Mouse (Mus musculus) stomach, embryonic 14.5 days (tissue): Measurements from ENCODE around the gene Lmtk3. TPM values are rescaled to one million over a fixed set of nuclear protein-coding genes. Genes with fewer than 3 reads are reported as not detected.
A peak's percentile ranks its signal among the peaks of the same experiment; 100 is the strongest.

ENCODE experiments used
- ATAC-seq: fragments of 200-750 bp; cut with Nextera tagmentation; 2 replicates; pipeline ENCODE4 v1.8.0; 2017; ENCODE audit warnings: low read depth, moderate TSS enrichment; ENCODE audit not compliant: insufficient number of reproducible peaks, insufficient read depth, low FRiP score
- H3K27ac ChIP-seq: fragments of 300-500 bp; sonication (generic); 2 replicates; pipeline ENCODE4 v1.5.1; 2014; ENCODE audit warnings: mild to moderate bottlenecking, low read length, moderate library complexity, mixed read lengths
- H3K27me3 ChIP-seq: fragments of 300-500 bp; sonication (generic); 2 replicates; pipeline ENCODE4 v1.6.1; 2014; ENCODE audit warnings: low read length, control low read depth, mixed read lengths; ENCODE audit not compliant: control insufficient read depth, insufficient read depth
- H3K36me3 ChIP-seq: fragments of 300-500 bp; sonication (generic); 2 replicates; pipeline ENCODE4 v1.6.1; 2014; ENCODE audit warnings: mild to moderate bottlenecking, control low read depth, low read length, moderate library complexity, mixed read lengths; ENCODE audit not compliant: control insufficient read depth, insufficient read depth
- H3K4me1 ChIP-seq: fragments of 300-500 bp; sonication (generic); 2 replicates; pipeline ENCODE4 v1.6.1; 2014; ENCODE audit warnings: low read length, control low read depth, mixed read lengths; ENCODE audit not compliant: control insufficient read depth, insufficient read depth
- H3K4me2 ChIP-seq: fragments of 300-500 bp; sonication (generic); replicated peaks from 2 replicates; pipeline ENCODE4 v1.6.1; 2014; ENCODE audit warnings: low read depth, low read length, control low read depth
- H3K4me3 ChIP-seq: fragments of 300-500 bp; sonication (generic); 2 replicates; pipeline ENCODE4 v1.5.1; 2014; ENCODE audit warnings: low read depth, low read length, control low read depth
- H3K9ac ChIP-seq: fragments of 300-500 bp; sonication (generic); replicated peaks from 2 replicates; pipeline ENCODE4 v1.6.1; 2014; ENCODE audit warnings: low read depth, mild to moderate bottlenecking, control low read depth, low read length, moderate library complexity, mixed read lengths
- H3K9me3 ChIP-seq: fragments of 300-500 bp; sonication (generic); 2 replicates; pipeline ENCODE4 v1.6.1; 2016; ENCODE audit warnings: low read depth, low read length, control low read depth; ENCODE audit not compliant: control insufficient read depth
- WGBS: fragments of 180-500 bp; shearing (Covaris S2); extraction: QIAGEN DNeasy Blood & Tissue Kit; methylation state at CpG from one replicate; pipeline ENCODE4 v1.1.7; 2014; 5-methylcytosine and 5-hydroxymethylcytosine counted together
- polyA plus RNA-seq: library from polyadenylated mRNA; unstranded; fragments of >200 nt; fragmentation: Nextera tagmentation; extraction: Ambion mirVana; gene quantifications from 2 replicates; pipeline ENCODE4 v1.2.1, GENCODE M21; 2014

The Lmtk3 gene
- polyA plus RNA-seq, 1 experiment from 2014 or later: 2.5 TPM

DNA sequence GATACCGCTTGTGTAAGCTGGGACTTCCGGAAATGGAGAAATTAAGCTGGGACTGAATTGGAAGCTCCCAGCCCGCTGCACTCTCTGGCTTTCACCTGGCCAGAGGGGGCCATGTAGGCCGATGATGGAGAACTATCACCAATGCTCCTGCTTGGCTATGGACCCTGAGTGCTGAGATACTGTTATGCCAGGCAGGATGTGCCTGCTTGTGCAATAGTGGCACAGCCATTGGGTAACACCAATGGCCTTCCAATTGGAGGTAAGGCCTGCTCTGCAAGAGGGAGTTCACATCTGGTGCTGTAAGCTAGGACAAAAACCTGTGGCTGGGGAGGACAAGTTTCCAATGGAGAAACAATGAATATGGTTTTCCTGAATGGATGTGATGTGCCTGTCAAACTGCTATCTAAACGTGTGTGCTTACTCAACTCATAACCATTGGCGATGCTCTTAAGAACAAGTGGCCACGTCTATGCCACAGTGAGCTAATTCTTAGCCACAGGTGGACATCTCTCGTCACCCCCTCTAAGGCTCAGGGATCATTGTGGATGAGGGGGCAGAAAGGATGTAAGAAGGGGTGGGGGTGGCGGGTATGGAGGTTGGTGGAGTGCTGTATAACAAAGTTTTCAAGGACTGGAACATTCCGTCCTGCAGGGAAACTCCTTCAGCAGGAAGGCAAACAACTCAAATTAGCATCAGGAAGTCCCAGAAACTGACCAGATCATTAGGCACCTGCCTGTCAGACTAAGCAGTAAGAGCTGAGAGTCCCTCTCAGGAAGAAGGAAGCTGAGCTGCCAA, 59.6 kb downstream of the Lmtk3 start:
- H3K9ac ChIP-seq: no peak overlapping the region
- H3K36me3 ChIP-seq: no peaks in the 10 kb centered on the region
- no peak overlapping the region for H3K27ac ChIP-seq
- no peaks in the 10 kb centered on the region for H3K27me3 ChIP-seq
- H3K4me2 ChIP-seq: no peak overlapping the region
- 88% methylated on average over 10 of the region's 10 CpGs for WGBS
- no peaks in the 10 kb centered on the region for H3K9me3 ChIP-seq
- no peak for ATAC-seq
- H3K4me1 ChIP-seq: no peaks in the 10 kb centered on the region
- H3K4me3 ChIP-seq: no peak overlapping the region

GRCm38 (mm10) chr7:45848447-45849027, 65.0 kb downstream of the Lmtk3 start:
- H3K27me3 ChIP-seq: no peaks in the 10 kb centered on the region
- peaks cover 5% of the 10 kb centered on the region; the same call in 1 of the 2 replicates for H3K4me1 ChIP-seq
- H3K36me3 ChIP-seq: no peaks in the 10 kb centered on the region
- no peak overlapping the region for H3K4me2 ChIP-seq
- no peak overlapping the region for H3K9ac ChIP-seq
- H3K9me3 ChIP-seq: no peaks in the 10 kb centered on the region
- no peak for ATAC-seq
- H3K27ac ChIP-seq: 0 out of 2 replicates have a peak overlapping the region, but pooled peaks have one; percentile 39
- WGBS: 6% methylated on average over 6 of the region's 6 CpGs
- no peak overlapping the region for H3K4me3 ChIP-seq

- Histone ChIP-seq H3K9me3 (no peaks in the 10 kb centered on the region), H3K4me2 (no peak overlapping the region), H3K27ac (no peak overlapping the region), H3K4me1 (peaks cover 5% of the 10 kb centered on the region; the same call in 1 of the 2 replicates), H3K4me3 (no peak overlapping the region), H3K36me3 (no peaks in the 10 kb centered on the region), H3K27me3 (no peaks in the 10 kb centered on the region), H3K9ac (no peak overlapping the region)
- 59% methylated on average over 3 of the region's 3 CpGs for WGBS
- no peak for ATAC-seq
Measured at GRCm38 (mm10) chr7:45850661-45851060, 67.1 kb downstream of the Lmtk3 start.

DNA sequence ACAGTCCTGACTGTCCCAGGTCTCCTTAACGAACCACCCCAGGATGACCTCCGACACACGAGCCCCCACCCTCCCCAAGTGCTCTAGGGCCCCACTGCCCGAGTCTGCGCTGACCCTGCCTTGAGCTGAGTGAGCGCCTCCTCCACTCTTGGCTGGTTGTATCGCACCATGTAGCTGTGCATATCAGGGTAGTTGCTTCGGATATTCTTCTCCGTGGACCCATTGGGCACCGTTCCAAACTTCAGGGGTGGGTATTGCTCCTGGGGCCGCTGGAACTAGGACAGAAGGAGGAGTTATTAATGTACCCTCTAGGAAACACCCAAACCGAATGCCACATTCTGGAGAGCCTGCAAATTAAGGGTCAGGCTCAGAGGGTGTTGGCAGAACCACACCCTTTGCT, 69.6 kb downstream of the Lmtk3 start:
- 83% methylated on average over 12 of the region's 12 CpGs for WGBS

More for the DNA sequence above, 69.6 kb downstream of the Lmtk3 start:
- Histone ChIP-seq H3K9ac (no peak overlapping the region), H3K36me3 (no peaks in the 10 kb centered on the region), H3K27ac (no peak overlapping the region), H3K4me1 (peaks cover 8% of the 10 kb centered on the region; the same call in 1 of the 2 replicates), H3K9me3 (no peaks in the 10 kb centered on the region), H3K4me3 (no peak overlapping the region), H3K27me3 (no peaks in the 10 kb centered on the region), H3K4me2 (no peak overlapping the region)
- no peak for ATAC-seq

Other genes with a start within 250 kb of the Lmtk3 start
- 1.8 and 1.9 TPM in 2 replicates for gene Hsd17b14, start 228.8 kb upstream of the Lmtk3 start, polyA plus RNA-seq
- gene Bcat2, start 213.6 kb upstream of the Lmtk3 start, polyA plus RNA-seq: 61.6 and 63.4 TPM in 2 replicates
- gene Fgf21, start 168.2 kb upstream of the Lmtk3 start, polyA plus RNA-seq: 0.36 and 0.55 TPM in 2 replicates
- gene Fut1, start 166.4 kb upstream of the Lmtk3 start, polyA plus RNA-seq: 0.63 and 0.78 TPM in 2 replicates
- gene Izumo1, start 161.9 kb upstream of the Lmtk3 start, polyA plus RNA-seq: 0.23 and 0.62 TPM in 2 replicates
- 6.2 and 7.8 TPM in 2 replicates for gene Rasip1, start 156.2 kb upstream of the Lmtk3 start, polyA plus RNA-seq
- 7.2 TPM in 2 replicates for gene Mamstr, start 143.8 kb upstream of the Lmtk3 start, polyA plus RNA-seq
- gene Fut2, start 117.3 kb upstream of the Lmtk3 start, polyA plus RNA-seq: 5.7 and 6.1 TPM in 2 replicates
- gene Ntn5, start 99.7 kb upstream of the Lmtk3 start, polyA plus RNA-seq: 0.67 and 1.0 TPM in 2 replicates
- gene Sec1, start 89.3 kb upstream of the Lmtk3 start, polyA plus RNA-seq: 4.8 and 5.7 TPM in 2 replicates
- 10.4 and 11.4 TPM in 2 replicates for gene Car11, start 83.9 kb upstream of the Lmtk3 start, polyA plus RNA-seq
- 6.4 and 6.7 TPM in 2 replicates for gene Dbp, start 78.7 kb upstream of the Lmtk3 start, polyA plus RNA-seq
- 1,227 and 1,272 TPM in 2 replicates for gene Rpl18, start 68.3 kb upstream of the Lmtk3 start, polyA plus RNA-seq
- 24.4 TPM in 2 replicates for gene Sphk2, start 65.7 kb upstream of the Lmtk3 start, polyA plus RNA-seq
- gene Fam83e, start 62.5 kb upstream of the Lmtk3 start, polyA plus RNA-seq: 3.1 and 4.1 TPM in 2 replicates
- 0.38 TPM in 1 of 2 replicates, not detected in the other for gene Spaca4, start 57.9 kb upstream of the Lmtk3 start, polyA plus RNA-seq
- 2.8 and 3.6 TPM in 2 replicates for gene Sult2b1, start 931 bp downstream of the Lmtk3 start, polyA plus RNA-seq
- 89.3 and 92.6 TPM in 2 replicates for gene Cyth2, start 30.8 kb downstream of the Lmtk3 start, polyA plus RNA-seq
- gene Kcnj14, start 41.0 kb downstream of the Lmtk3 start, polyA plus RNA-seq: 1.3 and 1.4 TPM in 2 replicates
- 62.7 and 69.6 TPM in 2 replicates for gene Grwd1, start 47.2 kb downstream of the Lmtk3 start, polyA plus RNA-seq
- 150 and 157 TPM in 2 replicates for gene Kdelr1, start 89.0 kb downstream of the Lmtk3 start, polyA plus RNA-seq
- gene Grin2d, start 94.6 kb downstream of the Lmtk3 start, polyA plus RNA-seq: 0.29 and 0.48 TPM in 2 replicates
- gene Syngr4, start 113.0 kb downstream of the Lmtk3 start, polyA plus RNA-seq: 0.45 and 0.65 TPM in 2 replicates
- 4.7 and 5.4 TPM in 2 replicates for gene Tmem143, start 113.2 kb downstream of the Lmtk3 start, polyA plus RNA-seq
- 263 and 295 TPM in 2 replicates for gene Emp3, start 137.7 kb downstream of the Lmtk3 start, polyA plus RNA-seq
- gene Ccdc114, start 140.3 kb downstream of the Lmtk3 start, polyA plus RNA-seq: 3.4 and 3.5 TPM in 2 replicates
- gene Abcc6, start 246.6 kb downstream of the Lmtk3 start, polyA plus RNA-seq: 0.78 and 1.4 TPM in 2 replicates
- gene Nomo1, start 250.0 kb downstream of the Lmtk3 start, polyA plus RNA-seq: 21.1 and 22.3 TPM in 2 replicates